10 mouse cellular contexts compared by ENCODE assay signal in genomic region chr4:49626973-49627372, GRCm38 (mm10). TPM values are rescaled to one million over a fixed set of nuclear protein-coding genes. Genes with fewer than 3 reads are reported as not detected.
DNase-seq lines count a peak whose midpoint lies in the region; ATAC-seq and TF ChIP-seq lines count a peak whose summit lies in the region.
"Had no signal": no experiment of that assay in that cellular context is flagged by ENCODE, and none has a peak within 500 bp of the region (broad histone marks: within the 10 kb centered on the region; RNA-seq: fewer than 3 reads in every experiment).

No protein-coding gene starts in this region.

- 3% methylated on average over 3 of the region's 3 CpGs for WGBS in kidney, embryonic 15.5 days

- H3K27me3 ChIP-seq in kidney, embryonic 15.5 days = no peaks in the 10 kb centered on the region
- H3K27me3 ChIP-seq: stomach, embryonic 15.5 days had no signal

- H3K9ac ChIP-seq in kidney, embryonic 15.5 days = no peak overlapping the region
- H3K9ac ChIP-seq: stomach, embryonic 15.5 days had no signal

- no peak for ATAC-seq in kidney, embryonic 15.5 days (replicated peaks; ENCODE audit: low FRiP score)

- no peak overlapping the region for H3K4me3 ChIP-seq in kidney, embryonic 15.5 days (replicated peaks)
- no peak overlapping the region for H3K4me3 ChIP-seq in embryonic fibroblast, embryonic 13.5 days (ENCODE audit: insufficient read depth, low read length)
- H3K4me3 ChIP-seq: erythroblast, embryonic 14.5 days; stomach, embryonic 15.5 days had no signal

- DNase-seq in kidney, adult 18-20 months = peak; percentile 79
- DNase-seq in adrenal gland, postnatal 4 days (ENCODE audit: low spot score in 2 of 2) = peak; percentile 28 to 46
- DNase-seq in hindlimb bud, embryonic 11.5 days (ENCODE audit: extremely low spot score, low read depth, low spot score) = peak; percentile 56
- peak; percentile 75 for DNase-seq in left cerebral cortex, postnatal 4 days
- peak; percentile 34 for DNase-seq in ovary, postnatal 10 days (ENCODE audit: low spot score)
- DNase-seq in thymus, postnatal 0 days (ENCODE audit: low spot score) = peak; percentile 74

- H3K36me3 ChIP-seq in kidney, embryonic 15.5 days = no peaks in the 10 kb centered on the region
- H3K36me3 ChIP-seq: stomach, embryonic 15.5 days had no signal

- TF ChIP-seq CTCF in embryonic fibroblast, embryonic 13.5 days (IDR thresholded peaks at IDR 0.05; ENCODE audit: borderline replicate concordance, insufficient read depth, low read length) = peak; percentile 48; the same call in 1 of the 2 replicates

- no peak for TF ChIP-seq POLR2A in embryonic fibroblast, embryonic 13.5 days (IDR thresholded peaks at IDR 0.05; ENCODE audit: low read depth, low read length)

- H3K4me1 ChIP-seq in kidney, embryonic 15.5 days = 0 out of 2 replicates have a peak, but pooled peaks cover 3% of the 10 kb centered on the region
- H3K4me1 ChIP-seq in embryonic fibroblast, embryonic 13.5 days (ENCODE audit: control insufficient read depth, insufficient read depth, low read length) = no peaks in the 10 kb centered on the region
- H3K4me1 ChIP-seq: stomach, embryonic 15.5 days had no signal

- H3K9me3 ChIP-seq in kidney, embryonic 15.5 days (replicated peaks) = no peaks in the 10 kb centered on the region
- H3K9me3 ChIP-seq: stomach, embryonic 15.5 days had no signal

- no peak overlapping the region for H3K27ac ChIP-seq in kidney, embryonic 15.5 days
- H3K27ac ChIP-seq in embryonic fibroblast, embryonic 13.5 days (ENCODE audit: insufficient read depth, low read length) = no peak overlapping the region
- H3K27ac ChIP-seq: stomach, embryonic 15.5 days had no signal

- H3K4me2 ChIP-seq in kidney, embryonic 15.5 days = no peak overlapping the region
- H3K4me2 ChIP-seq: stomach, embryonic 15.5 days had no signal

- intact Hi-C loops in left cerebral cortex, postnatal 4 days (cut with DNase I) = loop anchor here (2.0 to 10.0 kb wide), 4 partner anchors 58 to 935 kb away; partner anchors contain the start of genes Mrpl50 and Zfp189

RNA-seq across cellular contexts. Expression of gene Rnf20, which starts 4.8 kb away (rescaled TPM):
- 44.2 and 45.1 TPM in 2 replicates for polyA plus RNA-seq in kidney, embryonic 15.5 days (2015; fragmentation: Nextera tagmentation; extraction: Ambion mirVana)
- 10 to 100 TPM; 60.6 to 60.8 TPM for total RNA-seq in adrenal gland, postnatal 4 days (2021)
- polyA plus RNA-seq in embryonic fibroblast, embryonic 13.5 days (2011; ENCODE audit: insufficient read length, low read depth, missing spikeins) = 60.5 and 62.5 TPM in 2 replicates
- total RNA-seq in left cerebral cortex, postnatal 4 days (2021) = 10 to 100 TPM; 84.4 to 85.8 TPM
- polyA plus RNA-seq in thymus, postnatal 0 days (2015; fragmentation: Nextera tagmentation; extraction: Ambion mirVana) = 37.5 and 38.6 TPM in 2 replicates

RNA-seq across cellular contexts. Expression of gene Tmem246, which starts 29.3 kb away (rescaled TPM):
- 19.6 and 21.9 TPM in 2 replicates for polyA plus RNA-seq in kidney, embryonic 15.5 days (2015; fragmentation: Nextera tagmentation; extraction: Ambion mirVana)
- 10 to 100 TPM; 13.8 to 14.0 TPM for total RNA-seq in adrenal gland, postnatal 4 days (2021)
- 7.1 and 9.6 TPM in 2 replicates for polyA plus RNA-seq in embryonic fibroblast, embryonic 13.5 days (2011; ENCODE audit: insufficient read length, low read depth, missing spikeins)
- total RNA-seq in left cerebral cortex, postnatal 4 days (2021) = 10 to 100 TPM; 67.8 to 71.7 TPM
- 4.0 and 4.4 TPM in 2 replicates for polyA plus RNA-seq in thymus, postnatal 0 days (2015; fragmentation: Nextera tagmentation; extraction: Ambion mirVana)

RNA-seq across cellular contexts. Expression of gene Ppp3r2, which starts 54.9 kb away (rescaled TPM):
- 0.05 and 0.12 TPM in 2 replicates for polyA plus RNA-seq in kidney, embryonic 15.5 days (2015; fragmentation: Nextera tagmentation; extraction: Ambion mirVana)
- total RNA-seq in adrenal gland, postnatal 4 days (2021) = not detected
- not detected in 2 replicates for polyA plus RNA-seq in embryonic fibroblast, embryonic 13.5 days (2011; ENCODE audit: insufficient read length, low read depth, missing spikeins)
- total RNA-seq in left cerebral cortex, postnatal 4 days (2021) = 1 to 10 TPM; 2.3 TPM
- polyA plus RNA-seq in thymus, postnatal 0 days (2015; fragmentation: Nextera tagmentation; extraction: Ambion mirVana) = not detected in 2 replicates
- polyA plus RNA-seq: erythroblast, embryonic 14.5 days had no signal
